Mouse (Mus musculus): Measurements from ENCODE around the gene Esyt1. TPM values are rescaled to one million over a fixed set of nuclear protein-coding genes. Genes with fewer than 3 reads are reported as not detected.

Esyt1 gene
- total RNA-seq, 1 experiment from 2014 or later: 158 TPM

GRCm38 (mm10) chr10:128544151-128544657 lies 18.5 kb upstream of the Esyt1 start:
- ATAC-seq (ENCODE audit: extremely low read depth, insufficient number of reproducible peaks, low FRiP score, poor library complexity, severe bottlenecking): no peak

DNA sequence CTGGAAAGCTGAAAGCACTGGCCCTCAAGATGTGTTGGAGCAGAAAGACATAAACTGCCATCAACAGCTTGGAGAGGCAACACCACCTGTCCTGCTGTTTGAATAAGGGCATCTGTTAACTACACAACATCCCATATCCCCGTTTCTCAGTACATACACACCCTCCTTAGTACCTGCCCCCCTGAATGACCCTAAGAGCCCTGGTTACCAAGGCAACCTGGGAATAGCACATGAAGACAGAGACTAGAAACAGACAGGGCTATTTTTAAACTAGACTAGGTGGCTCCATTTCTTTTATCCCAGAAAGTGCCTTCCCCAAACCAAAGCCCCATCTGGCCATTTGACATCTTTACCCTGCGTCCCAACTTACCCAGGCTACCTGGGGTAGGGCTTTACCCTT lies 17.4 kb upstream of the Esyt1 start:
- ATAC-seq (ENCODE audit: extremely low read depth, insufficient number of reproducible peaks, low FRiP score, poor library complexity, severe bottlenecking): no peak

DNA sequence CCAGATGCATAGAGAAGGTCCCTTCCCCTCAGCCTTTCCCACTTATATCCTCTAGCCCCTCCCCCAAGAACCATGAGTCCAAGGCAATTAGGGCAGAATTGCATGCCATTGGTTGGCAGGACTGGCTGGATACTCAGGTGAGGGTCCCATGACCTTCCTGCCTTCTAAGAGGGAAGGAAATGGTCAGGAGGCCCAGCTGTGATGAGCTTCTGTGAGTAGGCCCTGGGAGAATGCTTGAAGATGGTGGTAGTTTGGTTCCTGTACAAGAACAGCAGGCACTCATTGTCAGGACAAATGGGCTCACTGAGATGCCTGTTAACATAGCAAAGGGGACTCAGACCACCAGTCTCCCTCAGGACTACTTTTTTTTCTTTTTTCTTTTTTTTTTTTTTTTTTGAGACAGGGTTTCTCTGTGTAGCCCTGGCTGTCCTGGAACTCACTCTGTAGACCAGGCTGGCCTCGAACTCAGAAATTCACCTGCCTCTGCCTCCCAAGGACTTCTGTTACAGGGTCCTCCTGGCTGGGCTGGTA lies 12.7 kb upstream of the Esyt1 start:
- ATAC-seq (ENCODE audit: extremely low read depth, insufficient number of reproducible peaks, low FRiP score, poor library complexity, severe bottlenecking): no peak

DNA sequence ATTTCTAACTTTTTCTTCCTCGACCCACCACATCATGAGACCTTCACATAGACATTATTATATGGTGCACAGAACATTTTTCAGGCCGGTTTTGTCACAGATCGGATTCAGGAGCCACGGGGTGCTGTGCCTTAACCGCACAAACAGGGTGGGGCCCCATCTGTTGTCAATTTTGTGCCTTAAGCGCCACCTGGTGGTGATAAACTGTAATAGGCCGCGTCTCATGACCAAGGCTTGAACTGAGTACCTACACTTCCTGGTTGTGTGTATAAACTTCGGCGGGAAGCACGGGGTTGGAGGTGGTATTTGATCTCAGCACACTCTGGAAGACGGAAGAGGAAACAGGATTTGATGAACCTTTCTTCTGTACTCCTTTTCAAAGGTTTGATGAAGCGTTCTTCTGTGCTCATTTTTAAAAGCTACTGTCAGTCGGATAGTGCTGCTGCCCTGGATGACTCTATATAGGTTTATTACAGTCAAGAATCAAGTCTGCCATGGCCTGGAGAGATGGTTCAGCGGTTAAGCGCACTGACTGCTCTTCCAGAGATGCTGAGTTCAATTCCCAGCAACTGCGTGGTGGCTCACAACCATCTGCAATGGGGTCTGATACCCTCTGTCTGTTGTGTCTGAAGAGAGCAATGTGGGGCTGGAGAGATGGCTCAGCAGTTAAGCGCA lies 10.7 kb upstream of the Esyt1 start:
- ATAC-seq (ENCODE audit: extremely low read depth, insufficient number of reproducible peaks, low FRiP score, poor library complexity, severe bottlenecking): peak; percentile 99

- ATAC-seq (ENCODE audit: extremely low read depth, insufficient number of reproducible peaks, low FRiP score, poor library complexity, severe bottlenecking): peak; percentile 51
Measured at GRCm38 (mm10) chr10:128535624-128536265, 10.1 kb upstream of the Esyt1 start.

- no peak for ATAC-seq (ENCODE audit: extremely low read depth, insufficient number of reproducible peaks, low FRiP score, poor library complexity, severe bottlenecking)
Measured at GRCm38 (mm10) chr10:128535206-128535605, 9.5 kb upstream of the Esyt1 start.

DNA sequence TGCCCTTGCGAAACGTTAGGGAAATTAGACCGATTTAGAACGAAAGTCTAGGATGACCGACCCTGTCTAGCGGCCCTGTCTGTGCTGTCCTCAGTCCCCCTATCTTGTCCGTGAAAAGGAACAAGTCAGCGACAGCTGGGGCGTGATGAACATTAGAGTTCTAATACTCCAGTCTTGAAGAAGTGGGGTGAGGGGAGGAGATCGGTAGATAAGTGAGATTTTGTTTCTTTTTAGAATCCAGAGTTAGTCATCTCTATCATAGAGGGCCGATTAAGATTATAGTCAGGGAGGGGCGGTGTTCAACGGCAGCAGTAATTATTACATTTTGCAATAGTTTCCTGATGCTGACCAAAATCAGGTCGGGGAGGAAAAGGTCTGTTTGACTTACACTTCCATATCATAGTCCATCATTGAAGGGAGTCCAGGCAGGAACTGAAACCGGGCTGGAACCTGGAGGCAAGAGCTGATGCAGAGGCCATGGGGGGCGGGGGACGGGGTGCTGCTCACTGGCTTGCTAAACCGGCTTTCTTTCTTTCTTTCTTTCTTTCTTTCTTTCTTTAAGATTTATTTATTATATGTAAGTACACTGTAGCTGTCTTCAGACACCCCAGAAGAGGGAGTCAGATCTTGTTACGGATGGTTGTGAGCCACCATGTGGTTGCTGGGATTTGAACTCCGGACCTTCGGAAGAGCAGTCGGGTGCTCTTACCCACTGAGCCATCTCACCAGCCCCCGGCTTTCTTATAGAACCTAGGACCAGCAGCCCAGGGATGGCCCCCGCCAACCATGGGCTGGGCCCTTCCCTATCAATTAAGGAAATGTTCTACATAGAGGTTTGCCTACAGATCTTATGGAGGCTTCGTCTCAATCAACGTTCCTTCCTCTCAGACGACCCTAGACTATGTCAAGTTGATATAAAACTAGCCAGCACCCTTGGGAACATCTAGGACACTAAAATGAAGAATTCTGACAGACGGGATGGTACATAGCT lies 990 bp upstream of the Esyt1 start:
- no peak for ATAC-seq (ENCODE audit: extremely low read depth, insufficient number of reproducible peaks, low FRiP score, poor library complexity, severe bottlenecking)

DNA sequence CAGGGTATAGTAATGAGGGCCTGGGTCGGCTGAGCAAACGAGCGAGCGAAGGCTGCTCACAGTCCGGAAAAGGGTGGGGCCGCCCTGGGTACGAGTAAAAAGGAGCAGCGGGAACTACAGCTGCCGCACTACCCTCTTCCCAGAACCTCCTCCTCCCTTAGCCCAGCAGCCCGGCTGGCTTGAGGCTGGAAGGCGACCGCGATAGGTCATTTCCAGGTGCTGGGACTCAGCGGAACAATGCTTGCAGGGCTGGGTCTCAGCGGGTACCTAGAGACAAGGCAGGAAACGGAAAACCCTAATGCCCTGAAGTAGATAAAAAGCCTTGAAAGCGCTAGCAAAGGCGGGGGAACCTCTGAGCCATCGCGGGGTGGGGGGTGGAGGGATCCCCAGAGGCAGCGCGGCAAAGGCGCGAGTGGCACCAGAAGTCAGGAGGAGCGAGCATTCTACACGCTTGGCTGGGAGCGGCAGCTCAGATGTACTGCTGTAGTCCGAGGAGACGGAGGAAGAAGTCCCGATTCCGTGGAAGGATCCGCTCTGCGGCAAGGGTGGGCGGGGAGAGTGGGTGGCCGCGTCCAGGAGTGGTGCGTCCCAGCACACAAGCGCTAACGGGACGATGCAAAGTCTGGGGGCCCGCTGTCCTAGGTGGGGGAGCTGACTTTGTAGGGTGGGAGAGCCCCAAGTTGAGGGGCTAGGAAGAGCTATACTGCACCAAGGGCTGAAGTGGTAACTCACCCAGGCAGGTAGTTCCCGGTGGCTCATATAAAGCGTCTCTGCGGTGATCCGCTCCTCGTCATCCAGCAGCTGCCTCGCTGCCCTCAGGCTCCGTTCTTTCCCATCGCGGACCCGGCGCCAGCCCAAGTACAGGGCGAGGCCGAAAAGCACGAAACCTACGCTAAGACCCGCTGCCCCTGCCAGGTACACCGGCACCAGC lies 674 bp downstream of the Esyt1 start:
- ATAC-seq (ENCODE audit: extremely low read depth, insufficient number of reproducible peaks, low FRiP score, poor library complexity, severe bottlenecking): peak; percentile 24

DNA sequence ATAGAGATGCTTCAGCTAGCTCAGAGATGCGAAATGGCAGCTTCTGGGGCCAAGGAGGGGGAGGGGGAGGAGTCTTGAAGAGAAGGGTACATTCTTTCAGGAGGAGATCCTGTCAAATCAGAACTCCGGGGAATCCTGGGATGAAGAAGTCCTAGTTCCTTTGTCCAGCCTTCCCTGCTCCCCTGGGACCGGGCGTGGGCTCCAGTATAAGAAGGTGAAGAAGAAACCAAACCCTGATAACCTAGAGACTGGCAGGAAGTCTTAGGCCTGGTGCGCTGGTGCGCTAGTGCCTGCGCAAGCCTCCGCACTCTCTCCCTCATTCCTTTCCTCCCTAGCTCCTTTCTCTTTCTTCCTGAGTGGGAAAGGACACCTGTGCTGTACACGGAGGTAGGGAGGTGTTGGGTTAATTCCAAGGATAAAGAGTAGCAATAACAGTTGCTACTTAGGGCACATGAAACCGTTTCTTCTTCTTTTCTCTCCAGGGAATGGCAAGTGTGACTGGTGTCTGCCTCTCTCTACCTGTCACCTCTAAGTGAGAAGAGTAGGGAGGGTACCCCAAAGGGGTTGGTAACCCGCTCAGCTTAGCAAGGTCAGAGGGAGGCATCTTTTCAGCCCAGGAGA lies 1.4 kb downstream of the Esyt1 start:
- ATAC-seq (ENCODE audit: extremely low read depth, insufficient number of reproducible peaks, low FRiP score, poor library complexity, severe bottlenecking): no peak

DNA sequence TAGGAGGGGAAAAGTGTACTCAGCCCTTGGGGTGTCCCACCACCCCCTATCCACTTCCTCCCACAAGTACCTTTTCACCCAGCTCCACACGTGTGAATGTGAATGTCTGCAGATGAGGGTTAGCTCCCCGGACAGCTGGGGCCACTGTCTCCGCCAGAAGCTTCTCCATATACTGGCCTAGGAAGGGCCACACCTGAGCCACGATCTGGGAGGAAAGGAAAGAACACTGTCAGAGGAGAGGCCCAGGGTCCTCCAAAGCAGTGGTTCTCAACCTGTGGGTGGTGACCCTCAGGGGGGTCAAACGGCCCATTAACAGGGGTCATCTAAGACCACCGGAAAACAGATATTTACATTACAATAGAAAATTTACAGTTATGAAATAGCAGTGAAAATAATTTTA lies 3.3 kb downstream of the Esyt1 start:
- no peak for ATAC-seq (ENCODE audit: extremely low read depth, insufficient number of reproducible peaks, low FRiP score, poor library complexity, severe bottlenecking)

DNA sequence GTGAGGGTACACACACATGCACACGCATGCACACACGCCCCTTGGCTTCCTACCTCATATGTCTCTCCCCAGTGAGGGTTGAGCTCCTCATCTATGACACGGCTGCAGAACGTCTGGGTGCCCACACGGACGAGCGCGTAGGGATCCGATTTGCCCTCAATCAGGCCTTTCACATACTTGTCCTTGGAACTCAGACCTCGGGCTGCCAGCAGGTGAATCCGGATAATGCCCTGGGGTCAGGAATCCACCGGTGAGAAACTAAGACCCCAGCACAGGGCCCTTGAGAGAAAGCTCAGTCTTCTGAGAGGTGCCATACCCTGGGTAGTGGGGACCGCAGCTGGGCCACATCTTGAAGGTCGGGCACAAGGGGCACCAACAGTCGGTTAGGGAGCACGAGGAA lies 5.1 kb downstream of the Esyt1 start:
- no peak for ATAC-seq (ENCODE audit: extremely low read depth, insufficient number of reproducible peaks, low FRiP score, poor library complexity, severe bottlenecking)

DNA sequence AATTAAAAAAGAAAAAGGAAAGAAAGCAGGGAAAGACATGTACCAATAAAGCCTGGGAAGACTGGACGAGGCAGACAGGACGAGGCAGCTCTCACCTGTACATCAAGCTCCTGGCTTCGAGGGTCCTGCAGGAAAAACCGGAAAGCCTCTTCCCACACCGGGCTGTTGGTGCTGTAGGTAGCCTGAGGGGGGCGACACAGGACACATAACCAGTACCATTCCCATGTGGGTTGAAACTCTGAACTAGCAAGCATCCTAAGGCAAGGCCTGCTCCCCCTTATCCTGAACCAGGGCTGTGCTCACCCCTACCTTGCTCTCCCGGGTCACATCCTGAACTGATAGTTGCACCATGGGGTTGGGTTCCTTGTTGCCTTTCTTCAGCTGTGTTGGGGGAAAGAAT lies 6.8 kb downstream of the Esyt1 start:
- ATAC-seq (ENCODE audit: extremely low read depth, insufficient number of reproducible peaks, low FRiP score, poor library complexity, severe bottlenecking): peak; percentile 51; the same call in 1 of the 2 replicates

DNA sequence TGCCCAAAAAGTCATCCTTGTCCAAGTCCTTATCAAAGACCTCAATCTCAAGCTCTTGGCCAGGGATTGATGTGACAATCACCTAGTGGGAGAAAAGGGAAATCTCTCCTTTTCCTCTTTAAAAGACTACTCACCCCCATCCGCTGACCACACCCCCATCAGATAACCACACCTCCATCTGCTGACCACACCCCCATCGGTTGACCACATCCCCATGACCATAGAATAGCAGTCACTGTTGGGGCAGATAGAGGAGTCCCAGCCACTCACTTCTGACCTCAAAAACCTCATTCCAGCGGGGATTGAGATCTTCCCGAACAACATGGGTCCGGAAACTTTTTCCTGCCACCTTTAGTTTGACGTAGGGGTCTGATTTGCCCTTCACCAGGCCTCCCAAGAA lies 9.0 kb downstream of the Esyt1 start:
- no peak for ATAC-seq (ENCODE audit: extremely low read depth, insufficient number of reproducible peaks, low FRiP score, poor library complexity, severe bottlenecking)

GRCm38 (mm10) chr10:128516029-128516428 lies 9.6 kb downstream of the Esyt1 start:
- no peak for ATAC-seq (ENCODE audit: extremely low read depth, insufficient number of reproducible peaks, low FRiP score, poor library complexity, severe bottlenecking)

DNA sequence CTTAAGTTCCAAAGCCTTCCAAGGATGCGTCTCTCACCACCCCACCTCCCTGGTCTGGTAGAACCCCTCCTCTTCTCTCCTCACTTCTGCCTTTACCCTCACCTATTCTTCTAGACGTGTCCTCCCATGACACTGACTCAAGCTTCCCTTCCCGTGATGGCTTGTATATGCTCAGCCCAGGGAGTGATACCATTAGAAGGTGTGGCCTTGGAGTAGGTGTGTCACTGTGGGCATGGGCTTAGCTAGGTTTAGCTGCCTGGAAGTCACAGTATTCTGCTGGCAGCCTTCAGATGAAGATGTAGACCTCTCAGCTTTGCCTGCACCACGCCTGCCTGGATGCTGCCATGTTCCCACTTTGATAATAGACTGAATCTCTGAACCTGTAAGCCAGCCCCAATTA lies 10.6 kb downstream of the Esyt1 start:
- ATAC-seq (ENCODE audit: extremely low read depth, insufficient number of reproducible peaks, low FRiP score, poor library complexity, severe bottlenecking): no peak

DNA sequence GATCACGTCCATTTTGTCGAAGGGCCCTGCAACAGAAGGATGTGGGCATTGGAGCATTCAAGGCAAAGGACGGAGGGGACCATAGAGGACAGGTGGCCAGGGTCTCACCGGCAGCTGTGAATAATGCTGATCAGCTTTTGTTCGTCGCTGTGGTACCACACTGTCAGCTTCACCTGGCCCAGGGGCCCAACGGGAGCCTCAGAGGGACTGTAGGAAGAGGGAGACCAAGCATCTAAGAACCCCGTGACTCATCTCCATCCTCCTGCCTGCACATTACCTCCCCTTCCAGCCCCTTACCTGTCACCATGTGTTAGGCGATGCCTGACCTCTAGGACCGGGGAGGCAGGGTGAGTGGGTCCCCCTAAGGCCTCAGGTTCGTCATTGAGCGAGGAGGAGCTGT lies 13.9 kb downstream of the Esyt1 start:
- ATAC-seq (ENCODE audit: extremely low read depth, insufficient number of reproducible peaks, low FRiP score, poor library complexity, severe bottlenecking): no peak

- no peak for ATAC-seq (ENCODE audit: extremely low read depth, insufficient number of reproducible peaks, low FRiP score, poor library complexity, severe bottlenecking)
Measured at GRCm38 (mm10) chr10:128511189-128511588, 14.5 kb downstream of the Esyt1 start.

- no peak for ATAC-seq (ENCODE audit: extremely low read depth, insufficient number of reproducible peaks, low FRiP score, poor library complexity, severe bottlenecking)
Measured at GRCm38 (mm10) chr10:128510301-128510700, 15.4 kb downstream of the Esyt1 start.

Measured in neutrophil, adult 5-6 weeks (primary cell).